Mouse (Mus musculus) ES-Bruce4 (cell line): Measurements from ENCODE around the gene Prcd.

Source experiments
- CTCF ChIP-seq: IDR thresholded peaks from one replicate; pipeline ENCODE4 v1.8.1; 2011; ENCODE audit warnings: low read depth, low read length
- EP300 ChIP-seq: IDR thresholded peaks from 2 replicates; pipeline ENCODE4 v1.6.1; 2011; ENCODE audit warnings: low read depth, low read length; ENCODE audit not compliant: insufficient read depth
- POLR2A ChIP-seq: IDR thresholded peaks from one replicate; pipeline ENCODE4 v1.8.1; 2011; ENCODE audit warnings: low read length; ENCODE audit not compliant: insufficient read depth

- no peak for TF ChIP-seq CTCF
- no peak for TF ChIP-seq EP300
- TF ChIP-seq POLR2A: no peak
Measured at GRCm38 (mm10) chr11:116630171-116630965, 23.0 kb upstream of the Prcd start.
